ENCODE assay signal across 8 mouse cellular contexts in genomic region chr5:90900147-90900546, GRCm38 (mm10). TPM values are rescaled to one million over a fixed set of nuclear protein-coding genes. Genes with fewer than 3 reads are reported as not detected.
DNase-seq lines count a peak whose midpoint lies in the region; ATAC-seq and TF ChIP-seq lines count a peak whose summit lies in the region.

No protein-coding gene starts in this region.

- peak; percentile 81; the same call in 1 of the 2 replicates for ATAC-seq in stomach, postnatal 0 days (ENCODE audit: low FRiP score, low TSS enrichment)
- ATAC-seq in intestine, embryonic 16.5 days = no peak

- no peak for TF ChIP-seq CTCF in stomach, postnatal 0 days (IDR thresholded peaks at IDR 0.05; ENCODE audit: low read depth)

- no peak overlapping the region for H3K4me2 ChIP-seq in stomach, postnatal 0 days (replicated peaks; ENCODE audit: low read depth)
- no peak overlapping the region for H3K4me2 ChIP-seq in intestine, embryonic 16.5 days (ENCODE audit: low read depth, low read length)

- no peak for TF ChIP-seq EP300 in stomach, postnatal 0 days (optimal IDR thresholded peaks at IDR 0.05)

- H3K4me1 ChIP-seq in stomach, postnatal 0 days (replicated peaks; ENCODE audit: control insufficient read depth, insufficient read depth) = peaks cover 3% of the 10 kb centered on the region; the same call in 1 of the 2 replicates
- peaks cover 14% of the 10 kb centered on the region for H3K4me1 ChIP-seq in midbrain, embryonic 10.5 days
- H3K4me1 ChIP-seq in intestine, embryonic 16.5 days (ENCODE audit: control insufficient read depth, insufficient read depth, low read length) = peaks cover 13% of the 10 kb centered on the region

- H3K9me3 ChIP-seq in stomach, postnatal 0 days (ENCODE audit: control insufficient read depth, low read length) = no peaks in the 10 kb centered on the region
- no peaks in the 10 kb centered on the region for H3K9me3 ChIP-seq in midbrain, embryonic 10.5 days (replicated peaks)
- H3K9me3 ChIP-seq in intestine, embryonic 16.5 days (ENCODE audit: control insufficient read depth, low read length) = no peaks in the 10 kb centered on the region

- H3K27ac ChIP-seq in stomach, postnatal 0 days (replicated peaks) = no peak overlapping the region
- H3K27ac ChIP-seq in midbrain, embryonic 10.5 days (replicated peaks) = no peak overlapping the region
- no peak overlapping the region for H3K27ac ChIP-seq in intestine, embryonic 16.5 days (ENCODE audit: low read length)

- H3K36me3 ChIP-seq in stomach, postnatal 0 days (ENCODE audit: control insufficient read depth, insufficient read depth, low read length) = no peaks in the 10 kb centered on the region
- no peaks in the 10 kb centered on the region for H3K36me3 ChIP-seq in midbrain, embryonic 10.5 days
- no peaks in the 10 kb centered on the region for H3K36me3 ChIP-seq in intestine, embryonic 16.5 days (ENCODE audit: control insufficient read depth, insufficient read depth, low read length)

- WGBS in stomach, postnatal 0 days = 38% methylated on average over 7 of the region's 7 CpGs
- 75% methylated on average over 7 of the region's 7 CpGs for WGBS in midbrain, embryonic 10.5 days
- 50% methylated on average over 7 of the region's 7 CpGs for WGBS in intestine, embryonic 16.5 days

- H3K27me3 ChIP-seq in stomach, postnatal 0 days (ENCODE audit: control insufficient read depth, insufficient read depth, low read length) = no peaks in the 10 kb centered on the region; the same call in 1 of the 2 replicates
- peaks cover 21% of the 10 kb centered on the region for H3K27me3 ChIP-seq in midbrain, embryonic 10.5 days (ENCODE audit: low read depth, poor library complexity, severe bottlenecking)
- peaks cover 3% of the 10 kb centered on the region; the same call in 1 of the 2 replicates for H3K27me3 ChIP-seq in intestine, embryonic 16.5 days (replicated peaks; ENCODE audit: control insufficient read depth, insufficient read depth, low read length)

- H3K4me3 ChIP-seq in stomach, postnatal 0 days (ENCODE audit: low read depth, low read length) = no peak overlapping the region
- H3K4me3 ChIP-seq in midbrain, embryonic 10.5 days = no peak overlapping the region
- no peak overlapping the region for H3K4me3 ChIP-seq in intestine, embryonic 16.5 days (ENCODE audit: low read length)

- no peak overlapping the region for H3K9ac ChIP-seq in stomach, postnatal 0 days (ENCODE audit: low read length)
- no peak overlapping the region for H3K9ac ChIP-seq in intestine, embryonic 16.5 days (ENCODE audit: low read depth, low read length)

- DNase-seq in right cerebral cortex, postnatal 10 days (ENCODE audit: low spot score in 2 of 2) = peak; percentile 26 to 39
- DNase-seq in right cerebral cortex, postnatal 25 days = no peak
- DNase-seq in cerebellum, adult 18-20 months = peak; percentile 75
- DNase-seq in kidney, adult 9 months = peak; percentile 56
- DNase-seq in stomach, postnatal 0 days (ENCODE audit: low spot score) = peak; percentile 76
- no peak for DNase-seq in midbrain, embryonic 10.5 days (ENCODE audit: low spot score)
- DNase-seq in frontal cortex, postnatal 14 days (ENCODE audit: low spot score in 2 of 2) = no peak

RNA-seq across cellular contexts. Expression of gene Cxcl2, which starts 3.5 kb away (rescaled TPM):
- polyA plus RNA-seq in stomach, postnatal 0 days (2015; fragmentation: Nextera tagmentation; extraction: Ambion mirVana) = 0.15 and 0.16 TPM in 2 replicates
- not detected in 2 replicates for polyA plus RNA-seq in midbrain, embryonic 10.5 days (2016; fragmentation: Nextera tagmentation; extraction: Ambion mirVana)
- not detected in 2 replicates for polyA plus RNA-seq in intestine, embryonic 16.5 days (2015; fragmentation: Nextera tagmentation; extraction: Ambion mirVana)

RNA-seq across cellular contexts. Expression of gene Cxcl1, which starts 9.1 kb away (rescaled TPM):
- 0.38 and 0.93 TPM in 2 replicates for polyA plus RNA-seq in stomach, postnatal 0 days (2015; fragmentation: Nextera tagmentation; extraction: Ambion mirVana)
- not detected in 2 replicates for polyA plus RNA-seq in midbrain, embryonic 10.5 days (2016; fragmentation: Nextera tagmentation; extraction: Ambion mirVana)
- 0.73 and 0.76 TPM in 2 replicates for polyA plus RNA-seq in intestine, embryonic 16.5 days (2015; fragmentation: Nextera tagmentation; extraction: Ambion mirVana)

RNA-seq across cellular contexts. Expression of gene Mthfd2l, which starts 30.8 kb away (rescaled TPM):
- 44.2 and 45.5 TPM in 2 replicates for polyA plus RNA-seq in stomach, postnatal 0 days (2015; fragmentation: Nextera tagmentation; extraction: Ambion mirVana)
- polyA plus RNA-seq in midbrain, embryonic 10.5 days (2016; fragmentation: Nextera tagmentation; extraction: Ambion mirVana) = 68.4 and 73.0 TPM in 2 replicates
- 31.1 and 33.1 TPM in 2 replicates for polyA plus RNA-seq in intestine, embryonic 16.5 days (2015; fragmentation: Nextera tagmentation; extraction: Ambion mirVana)

Comparison
In these comparisons a context has a peak if more than half of its experiments do, and no peak if none do; other contexts are left out.
1. DNase-seq: peak in right cerebral cortex, postnatal 10 days (2 of 2), cerebellum, adult 18-20 months (2 of 2), kidney, adult 9 months (single experiment) and stomach, postnatal 0 days (single experiment); none in right cerebral cortex, postnatal 25 days (single experiment), midbrain, embryonic 10.5 days (single experiment) and frontal cortex, postnatal 14 days (0 of 2).